ENCODE assay signal across 7 mouse cellular contexts in the genomic region with DNA sequence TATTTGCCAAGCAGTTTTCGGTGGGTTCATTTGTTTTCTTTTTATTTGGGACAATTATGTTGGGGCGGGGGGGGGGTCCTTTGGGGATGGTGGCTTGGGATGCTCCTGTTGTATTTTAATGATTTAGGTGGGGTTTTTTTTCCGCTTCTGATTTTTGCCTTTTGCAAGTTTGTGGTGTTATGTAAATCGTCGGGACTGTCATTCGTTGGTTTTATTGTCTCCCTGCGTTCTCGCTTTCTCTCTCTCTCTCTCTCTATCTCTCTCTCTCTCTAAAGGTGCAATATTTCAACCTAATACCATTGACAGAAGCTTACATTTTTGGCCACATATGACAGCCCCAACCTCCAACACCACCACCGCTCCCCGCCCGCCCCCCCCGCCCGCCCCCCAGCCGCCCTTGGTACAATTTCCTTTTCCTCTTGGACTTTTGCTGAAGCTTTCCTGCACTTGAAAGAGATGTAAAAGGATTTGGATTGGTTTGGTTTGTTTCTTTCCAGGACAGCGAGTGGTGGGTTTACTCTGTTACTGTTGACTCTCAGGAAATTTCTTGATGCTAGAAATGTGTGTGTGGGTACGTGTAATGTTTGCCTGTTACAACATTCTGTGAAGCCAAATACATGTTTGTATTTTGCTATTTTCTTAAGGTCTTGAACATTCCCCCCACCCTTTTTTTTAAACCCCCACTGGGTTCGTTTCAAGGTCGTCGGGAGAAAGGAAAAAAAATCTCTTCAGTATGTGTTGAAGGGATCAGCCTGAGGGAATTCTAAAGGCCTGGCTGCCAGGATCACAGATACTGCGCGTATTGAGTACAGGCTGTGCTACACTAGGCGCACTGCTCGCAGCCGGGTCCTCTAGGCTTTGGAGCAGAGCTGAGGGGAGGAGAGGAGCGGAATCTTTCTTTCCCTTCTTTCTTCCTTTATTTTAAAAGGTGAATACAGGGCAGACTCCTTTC. TPM values are rescaled to one million over a fixed set of nuclear protein-coding genes. Genes with fewer than 3 reads are reported as not detected.
A peak's percentile ranks its signal among the peaks of the same experiment; 100 is the strongest.
DNase-seq lines count a peak whose midpoint lies in the region.

No protein-coding gene starts in this region.

- H3K4me3 ChIP-seq in macrophage (ENCODE audit: inconsistent target): peak overlapping the region; percentile 34; the same call in 1 of the 2 replicates

- H3K79me2 ChIP-seq in macrophage (ENCODE audit: inconsistent target): peaks cover 28% of the 10 kb centered on the region

- DNase-seq in right cerebral cortex, postnatal 14 days: peak; percentile 35
- DNase-seq in right cerebral cortex, postnatal 25 days: no peak
- DNase-seq in cerebellum, adult 9-11 months: peak; percentile 79
- DNase-seq in heart, adult 8-10 months (ENCODE audit: low spot score): peak; percentile 65
- peak; percentile 58 for DNase-seq in kidney, adult 9 months
- DNase-seq in yolk sac, embryonic 10.5 days (ENCODE audit: low spot score): peak; percentile 27

- H3K27ac ChIP-seq in macrophage: no peak overlapping the region

- no peaks in the 10 kb centered on the region for H3K36me3 ChIP-seq in macrophage (ENCODE audit: inconsistent target)

- WGBS in macrophage (ENCODE audit: missing documents): 44% methylated on average over 18 of the region's 25 CpGs

RNA-seq across cellular contexts. Expression of a gene that starts 0.8 kb away (rescaled TPM):
- 10 to 100 TPM; 11.6 to 17.5 (median 14.8) TPM for total RNA-seq in heart, adult 8-10 months (2022)
- 100 to 1,000 TPM in 6 of 26 experiments, 10 to 100 TPM in 20; 33.1 to 151 (median 74.7) TPM for total RNA-seq in macrophage (2018; cell fraction: chromatin; rRNA removed)
- total RNA-seq in macrophage (2018; cell fraction: cytosol; rRNA removed): 10 to 100 TPM; 21.2 to 66.1 (median 30.9) TPM
- 100 to 1,000 TPM in 8 of 26 experiments, 10 to 100 TPM in 18; 32.3 to 131 (median 80.4) TPM for total RNA-seq in macrophage (2018; cell fraction: nucleus; rRNA removed)
- 17.7 to 34.4 TPM (median 23.6 TPM) in 3 replicates for polyA plus RNA-seq in macrophage (2018)

RNA-seq across cellular contexts. Expression of a gene that starts 1.2 kb away (rescaled TPM):
- not detected for total RNA-seq in heart, adult 8-10 months (2022)
- not detected for total RNA-seq in macrophage (2018; cell fraction: chromatin; rRNA removed)
- not detected for total RNA-seq in macrophage (2018; cell fraction: cytosol; rRNA removed)
- not detected for total RNA-seq in macrophage (2018; cell fraction: nucleus; rRNA removed)
- not detected in 3 replicates for polyA plus RNA-seq in macrophage (2018)

RNA-seq across cellular contexts. Expression of a gene that starts 57.3 kb away (rescaled TPM):
- total RNA-seq in heart, adult 8-10 months (2022): not detected
- total RNA-seq in macrophage (2018; cell fraction: chromatin; rRNA removed): not detected
- total RNA-seq in macrophage (2018; cell fraction: cytosol; rRNA removed): not detected
- not detected for total RNA-seq in macrophage (2018; cell fraction: nucleus; rRNA removed)
- not detected in 3 replicates for polyA plus RNA-seq in macrophage (2018)
